Mouse (Mus musculus) left cerebral cortex, postnatal 36 days (tissue): Measurements from ENCODE around the gene Tssk1. TPM values are rescaled to one million over a fixed set of nuclear protein-coding genes. Genes with fewer than 3 reads are reported as not detected.
A peak's percentile ranks its signal among the peaks of the same experiment; 100 is the strongest.

ENCODE experiments used
- DNase-seq, 2 experiments: peaks; one replicate each; pipeline ENCODE4 v3.0.0; 2021 to 2022; ENCODE audit warnings: low spot score in 2 of 2, mixed read lengths in 1 of 2
- intact Hi-C: fragments of 180-260 bp; cut with DNase I; formaldehyde crosslinking; loops from one replicate; pipeline ENCODE4 v1.15.1; 2025
- total RNA-seq, 2 experiments: library from RNA; stranded (reverse); gene quantifications; 2 replicates each; pipeline ENCODE4 v1.2.3; 2021

The Tssk1 gene
- total RNA-seq, 2 experiments from 2014 or later, result not detected

- no peak for DNase-seq
- intact Hi-C loops, result no loop called here
Observed at GRCm38 (mm10) chr16:17936776-17937175, 42.8 kb downstream of the Tssk1 start.

GRCm38 (mm10) chr16:17938187-17938586 is 44.2 kb downstream of the Tssk1 start:
- no peak for DNase-seq
- intact Hi-C loops, result no loop called here

GRCm38 (mm10) chr16:17938821-17939220 is 44.8 kb downstream of the Tssk1 start:
- DNase-seq, result peak in 1 of 2 experiments; percentile 40
- intact Hi-C loops, result no loop called here

- intact Hi-C loops, result no loop called here
- DNase-seq, result no peak
Observed at GRCm38 (mm10) chr16:17939255-17939751, 45.3 kb downstream of the Tssk1 start.

GRCm38 (mm10) chr16:17943466-17943865 is 49.4 kb downstream of the Tssk1 start:
- intact Hi-C loops, result loop anchor here (5.0 kb wide), 1 partner anchor 44 kb away; no protein-coding TSS in a partner anchor

GRCm38 (mm10) chr16:17945081-17945831 is 51.2 kb downstream of the Tssk1 start:
- DNase-seq, result no peak
- intact Hi-C loops, result no loop called here

More at GRCm38 (mm10) chr16:17943466-17943865, 49.4 kb downstream of the Tssk1 start:
- DNase-seq, result no peak

Other genes with a start within 250 kb of the Tssk1 start
- gene Ccdc74a, start 247.8 kb upstream of the Tssk1 start, total RNA-seq, result 10 to 100 TPM; 25.5 to 25.8 TPM
- gene Med15, start 161.3 kb upstream of the Tssk1 start, total RNA-seq, result 10 to 100 TPM; 63.3 to 90.2 TPM
- gene Klhl22, start 134.6 kb upstream of the Tssk1 start, total RNA-seq, result 100 to 1,000 TPM in 1 of 2 experiments, 10 to 100 TPM in 1; 92.5 to 110 TPM
- gene Scarf2, start 96.9 kb upstream of the Tssk1 start, total RNA-seq, result 1 to 10 TPM; 3.4 to 3.8 TPM
- gene B830017H08Rik, start 61.1 kb upstream of the Tssk1 start, total RNA-seq, result 1 to 10 TPM; 2.9 to 4.6 TPM
- 10 to 100 TPM; 11.7 to 14.4 TPM for gene Car15, start 55.9 kb upstream of the Tssk1 start, total RNA-seq
- 1 to 10 TPM; 1.3 to 2.2 TPM for gene Gm20518, start 2.6 kb upstream of the Tssk1 start, total RNA-seq
- gene Dgcr2, start 4.3 kb downstream of the Tssk1 start, total RNA-seq, result 100 to 1,000 TPM in 1 of 2 experiments, 10 to 100 TPM in 1; 92.6 to 103 TPM
- not detected for gene Tssk2, start 4.4 kb downstream of the Tssk1 start, total RNA-seq
- 10 to 100 TPM; 26.1 to 31.1 TPM for gene Ess2, start 17.1 kb downstream of the Tssk1 start, total RNA-seq
- gene Gsc2, start 20.8 kb downstream of the Tssk1 start, total RNA-seq, result not detected
- gene Slc25a1, start 34.0 kb downstream of the Tssk1 start, total RNA-seq, result 10 to 100 TPM; 38.5 to 44.9 TPM
- gene Vpreb2, start 86.2 kb downstream of the Tssk1 start, total RNA-seq, result not detected
- gene Dgcr6, start 158.6 kb downstream of the Tssk1 start, total RNA-seq, result 100 to 1,000 TPM in 1 of 2 experiments, 10 to 100 TPM in 1; 86.3 to 105 TPM
- gene Prodh, start 196.0 kb downstream of the Tssk1 start, total RNA-seq, result 10 to 100 TPM; 35.5 to 42.7 TPM
- gene Rtn4r, start 233.4 kb downstream of the Tssk1 start, total RNA-seq, result 100 to 1,000 TPM; 128 to 164 TPM